Mouse (Mus musculus) MEL (cell line): Measurements from ENCODE around the gene Eml5. TPM values are rescaled to one million over a fixed set of nuclear protein-coding genes. Genes with fewer than 3 reads are reported as not detected.

ENCODE experiments used
- polyA plus RNA-seq, 2 experiments: library from polyadenylated mRNA; stranded (reverse) in 1 of 2; unstranded in 1 of 2; fragments of >175 nt in 1 of 2; fragments of >200 nt in 1 of 2; gene quantifications; 2 replicates each; pipeline versions ENCODE4 v1.2.1 to v1.2.4; 2012; ENCODE audit warnings: low replicate concordance in 2 of 2, low read depth in 1 of 2; ENCODE audit not compliant: insufficient read length in 2 of 2, insufficient read depth in 1 of 2, missing spikeins in 1 of 2
- total RNA-seq: library from RNA; depleted of rRNA; stranded (reverse); fragments of 300-350 nt; gene quantifications from 2 replicates; pipeline ENCODE4 v1.2.3, GENCODE M21; 2012; rRNA removed

The Eml5 gene
- total and polyA plus RNA-seq, 3 experiments: 4.7 to 13.2 TPM; not detected in 1

Other genes starting within 250 kb of the Eml5 start
- 1.2 and 1.7 TPM in 2 replicates for gene Ptpn21, start 164.1 kb downstream of the Eml5 start, total RNA-seq
- gene Ptpn21, start 164.1 kb downstream of the Eml5 start, polyA plus RNA-seq: 1 to 10 TPM in 1 of 2 experiments, not detected in 1; 3.8 TPM
- gene Zc3h14, start 154.5 kb downstream of the Eml5 start, total RNA-seq: 74.9 and 80.1 TPM in 2 replicates
- 100 to 1,000 TPM in 1 of 2 experiments, 10 to 100 TPM in 1; 88.5 to 429 TPM for gene Zc3h14, start 154.5 kb downstream of the Eml5 start, polyA plus RNA-seq
- not detected in 2 replicates for gene Ttc8, start 19.1 kb upstream of the Eml5 start, total RNA-seq
- not detected for gene Ttc8, start 19.1 kb upstream of the Eml5 start, polyA plus RNA-seq